Mouse (Mus musculus): Measurements from ENCODE around the gene Pea15a.

DNA sequence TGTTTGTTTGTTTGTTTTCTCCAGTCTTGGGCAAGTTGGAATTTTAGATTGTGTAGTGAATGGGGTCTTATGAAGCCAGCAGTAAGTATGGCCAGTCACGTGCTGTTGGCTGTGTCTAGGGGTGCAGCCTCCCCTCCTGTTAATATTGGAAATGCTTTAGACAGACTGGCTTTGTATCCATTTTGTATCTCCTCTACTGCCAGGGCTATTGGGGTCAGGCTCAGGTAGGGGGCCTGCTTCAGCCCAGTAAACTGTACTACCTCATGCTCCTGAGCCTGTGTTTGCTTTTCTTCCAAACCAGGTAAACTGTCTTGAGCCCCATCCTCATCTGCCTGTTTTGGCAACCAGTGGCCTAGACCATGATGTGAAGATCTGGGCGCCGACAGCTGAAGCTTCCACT is 14.4 kb downstream of the Pea15a start:
- TF ChIP-seq CTCF (IDR thresholded peaks at IDR 0.05; ENCODE audit: extremely low read depth, insufficient read length, insufficient replicate concordance, low read depth, low read length): no peak
- no peak for TF ChIP-seq POLR2A (IDR thresholded peaks at IDR 0.05; ENCODE audit: low read depth, low read length)
